Mouse (Mus musculus) lung, postnatal 0 days (tissue): Measurements from ENCODE around the gene Ppox. TPM values are rescaled to one million over a fixed set of nuclear protein-coding genes. Genes with fewer than 3 reads are reported as not detected.
A peak's percentile ranks its signal among the peaks of the same experiment; 100 is the strongest.

Experiments
- ATAC-seq: fragments of 200-750 bp; cut with Nextera tagmentation; 2 replicates; pipeline ENCODE4 v1.8.0; 2017; ENCODE audit warnings: moderate library complexity
- DNase-seq: peaks from one replicate; pipeline ENCODE4 v3.0.0-alpha.2; 2016; ENCODE audit warnings: low spot score
- H3K27ac ChIP-seq: fragments of 300-500 bp; sonication (generic); 2 replicates; pipeline ENCODE4 v1.5.1; 2014; ENCODE audit warnings: antibody characterized with exemption, mild to moderate bottlenecking, low read length, mixed read lengths
- H3K27me3 ChIP-seq: fragments of 300-500 bp; sonication (generic); replicated peaks from 2 replicates; pipeline ENCODE4 v1.6.1; 2014; ENCODE audit warnings: low read length, mixed read lengths; ENCODE audit not compliant: insufficient read depth
- H3K36me3 ChIP-seq: fragments of 300-500 bp; sonication (generic); 2 replicates; pipeline ENCODE4 v1.6.1; 2014; ENCODE audit warnings: low read length, mixed read lengths; ENCODE audit not compliant: insufficient read depth
- H3K4me1 ChIP-seq: fragments of 300-500 bp; sonication (generic); 2 replicates; pipeline ENCODE4 v1.6.1; 2014; ENCODE audit warnings: antibody characterized with exemption, low read depth, low read length, mixed read lengths; ENCODE audit not compliant: insufficient read depth
- H3K4me2 ChIP-seq: fragments of 300-500 bp; sonication (generic); replicated peaks from 2 replicates; pipeline ENCODE4 v1.6.1; 2014; ENCODE audit warnings: low read depth, mild to moderate bottlenecking, low read length, moderate library complexity, mixed read lengths
- H3K4me3 ChIP-seq: fragments of 300-500 bp; sonication (generic); 2 replicates; pipeline ENCODE4 v1.5.1; 2014; ENCODE audit warnings: low read depth, low read length
- H3K9ac ChIP-seq: fragments of 300-500 bp; sonication (generic); replicated peaks from 2 replicates; pipeline ENCODE4 v1.6.1; 2014; ENCODE audit warnings: low read depth, mild to moderate bottlenecking
- H3K9me3 ChIP-seq: fragments of 300-500 bp; sonication (generic); 2 replicates; pipeline ENCODE4 v1.6.1; 2016; ENCODE audit warnings: low read length, mixed read lengths
- CTCF ChIP-seq: IDR thresholded peaks from 2 replicates; pipeline ENCODE4 v1.5.1; 2016; ENCODE audit warnings: antibody characterized with exemption, mild to moderate bottlenecking
- EP300 ChIP-seq: IDR thresholded peaks from 2 replicates; pipeline ENCODE4 v1.6.1; 2016; ENCODE audit warnings: antibody characterized with exemption, mild to moderate bottlenecking, control low read depth
- WGBS: fragments of 180-500 bp; shearing (Covaris S2); extraction: QIAGEN DNeasy Blood & Tissue Kit; methylation state at CpG from one replicate; pipeline ENCODE4 v1.1.7; 2014; 5-methylcytosine and 5-hydroxymethylcytosine counted together
- polyA plus RNA-seq: library from polyadenylated mRNA; unstranded; fragments of >200 nt; fragmentation: Nextera tagmentation; extraction: Ambion mirVana; gene quantifications from 2 replicates; pipeline ENCODE4 v1.2.1, GENCODE M21; 2015

Ppox gene
- polyA plus RNA-seq, 1 experiment from 2014 or later, result 28.4 TPM

GRCm38 (mm10) chr1:171287136-171288081, 6.4 kb upstream of the Ppox start, which contains the start of gene Usp21:
Gene Usp21, minus strand, starts transcription at chr1:171287991.
- peak within 1 kb of the TSS; percentile 81 for H3K4me2 ChIP-seq
- peak within 1 kb of the TSS; percentile 84 for H3K9ac ChIP-seq
- 0 out of 2 replicates have a peak, but pooled peaks have one; percentile 12 for TF ChIP-seq CTCF
- TF ChIP-seq EP300, result no peak
- ATAC-seq (peak; percentile 98), DNase-seq (peak; percentile 97)
- WGBS, result under 1% methylated on average over 43 of the region's 49 CpGs
- H3K9me3 ChIP-seq, result no peaks in the 10 kb centered on the region
- peak within 1 kb of the TSS; percentile 81 for H3K4me3 ChIP-seq
- no peaks in the 10 kb centered on the region for H3K27me3 ChIP-seq
- no peaks in the 10 kb centered on the region for H3K4me1 ChIP-seq
- peak within 1 kb of the TSS; percentile 77 for H3K27ac ChIP-seq
- 0 out of 2 replicates have a peak, but pooled peaks cover 3% of the 10 kb centered on the region for H3K36me3 ChIP-seq

GRCm38 (mm10) chr1:171286517-171286916, 5.5 kb upstream of the Ppox start:
- no peak overlapping the region for H3K27ac ChIP-seq
- no peak overlapping the region for H3K4me3 ChIP-seq
- H3K9me3 ChIP-seq, result no peaks in the 10 kb centered on the region
- H3K4me1 ChIP-seq, result peaks cover 4% of the 10 kb centered on the region; the same call in 1 of the 2 replicates
- WGBS, result 88% methylated on average over 19 of the region's 19 CpGs
- H3K9ac ChIP-seq, result no peak overlapping the region
- no peaks in the 10 kb centered on the region for H3K27me3 ChIP-seq
- 0 out of 2 replicates have a peak, but pooled peaks cover 7% of the 10 kb centered on the region for H3K36me3 ChIP-seq
- no peak overlapping the region for H3K4me2 ChIP-seq
- DNase-seq, result no peak
- no peak for ATAC-seq
- TF ChIP-seq CTCF, result no peak
- TF ChIP-seq EP300, result no peak

- no peaks in the 10 kb centered on the region for H3K9me3 ChIP-seq
- ATAC-seq (no peak), DNase-seq (no peak)
- no peak overlapping the region for H3K4me3 ChIP-seq
- TF ChIP-seq CTCF (no peak), EP300 (no peak)
- H3K4me1 ChIP-seq, result peaks cover 6% of the 10 kb centered on the region; the same call in 1 of the 2 replicates
- H3K9ac ChIP-seq, result no peak overlapping the region
- no peaks in the 10 kb centered on the region for H3K27me3 ChIP-seq
- 74% methylated on average over 20 of the region's 20 CpGs for WGBS
- H3K36me3 ChIP-seq, result 0 out of 2 replicates have a peak, but pooled peaks cover 7% of the 10 kb centered on the region
- H3K27ac ChIP-seq, result no peak overlapping the region
- no peak overlapping the region for H3K4me2 ChIP-seq
These were observed 4.3 kb upstream of the Ppox start for GRCm38 (mm10) chr1:171285096-171285892.

- TF ChIP-seq CTCF (no peak), EP300 (no peak)
- no peak for DNase-seq
- no peak overlapping the region for H3K4me2 ChIP-seq
- ATAC-seq, result no peak
- H3K4me3 ChIP-seq, result no peak overlapping the region
- no peaks in the 10 kb centered on the region for H3K27me3 ChIP-seq
- 0 out of 2 replicates have a peak, but pooled peaks cover 7% of the 10 kb centered on the region for H3K36me3 ChIP-seq
- H3K4me1 ChIP-seq, result peaks cover 12% of the 10 kb centered on the region; the same call in 1 of the 2 replicates
- H3K9ac ChIP-seq, result no peak overlapping the region
- H3K9me3 ChIP-seq, result no peaks in the 10 kb centered on the region
- WGBS, result 88% methylated on average over 15 of the region's 15 CpGs
- no peak overlapping the region for H3K27ac ChIP-seq
These were observed 3.5 kb upstream of the Ppox start for GRCm38 (mm10) chr1:171284491-171284890.

GRCm38 (mm10) chr1:171283188-171284160, 2.5 kb upstream of the Ppox start:
- no peaks in the 10 kb centered on the region for H3K9me3 ChIP-seq

More at GRCm38 (mm10) chr1:171283188-171284160, 2.5 kb upstream of the Ppox start:
- no peak overlapping the region for H3K4me2 ChIP-seq
- H3K36me3 ChIP-seq, result peaks cover 8% of the 10 kb centered on the region; the same call in 1 of the 2 replicates
- no peak for DNase-seq
- H3K27ac ChIP-seq, result no peak overlapping the region
- TF ChIP-seq EP300 (no peak), CTCF (no peak)
- no peak for ATAC-seq
- no peaks in the 10 kb centered on the region for H3K27me3 ChIP-seq
- 86% methylated on average over 18 of the region's 18 CpGs for WGBS
- peaks cover 12% of the 10 kb centered on the region; the same call in 1 of the 2 replicates for H3K4me1 ChIP-seq
- no peak overlapping the region for H3K9ac ChIP-seq
- H3K4me3 ChIP-seq, result no peak overlapping the region
